Mouse (Mus musculus): ENCODE data around the gene Egln2. TPM values are rescaled to one million over a fixed set of nuclear protein-coding genes. Genes with fewer than 3 reads are reported as not detected.

The Egln2 gene
- polyA plus RNA-seq, 1 experiment = 125 TPM

DNA sequence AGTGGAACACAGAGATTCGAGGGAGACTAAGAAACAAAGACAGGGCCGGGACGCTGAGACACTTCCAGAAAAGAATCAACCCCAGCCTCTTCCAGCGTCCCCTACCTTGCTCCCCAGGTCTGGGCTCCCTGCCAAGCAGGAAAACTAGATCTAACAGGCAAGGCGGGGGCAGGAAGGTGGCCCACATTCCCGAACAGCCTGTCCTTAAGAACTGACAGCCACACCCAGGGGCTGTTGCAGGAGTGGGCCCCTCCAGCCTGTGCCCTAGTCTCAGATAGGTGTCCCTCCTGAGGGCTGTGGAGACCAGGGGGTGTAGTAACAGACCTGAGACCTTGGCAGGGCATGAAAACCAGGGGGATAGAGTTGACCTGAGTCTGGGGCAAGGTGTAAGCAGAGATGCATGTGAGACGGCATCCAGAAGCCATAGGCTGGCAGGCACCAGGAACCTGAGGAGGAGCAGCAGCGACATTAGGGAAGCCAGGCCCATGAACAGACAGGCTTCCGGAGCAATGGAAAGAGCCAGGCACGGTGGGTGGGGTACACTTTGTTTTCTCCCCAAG, 13.3 kb downstream of the Egln2 start, which contains the start of gene Cyp2t4:
TSS of gene Cyp2t4 (plus strand) at position 510 of the 560 bp plus-strand sequence.
- Histone ChIP-seq H3K4me3 (ENCODE audit: control insufficient read depth, insufficient read depth, low read length) (no peak within 1 kb of the TSS), H3K27ac (ENCODE audit: control insufficient read depth, insufficient read depth, low read length) (no peak within 1 kb of the TSS), H3K27me3 (ENCODE audit: control insufficient read depth, insufficient read depth, low read length) (no peaks in the 10 kb centered on the region), H3K36me3 (ENCODE audit: control insufficient read depth, insufficient read depth, low read length) (peaks cover 6% of the 10 kb centered on the region), H3K4me1 (replicated peaks; ENCODE audit: control insufficient read depth, insufficient read depth, low read length) (no peaks in the 10 kb centered on the region)
- no peak for DNase-seq
- WGBS = 73% methylated on average over 10 of the region's 10 CpGs
- TF ChIP-seq POLR2A (IDR thresholded peaks at IDR 0.05; ENCODE audit: control insufficient read depth, extremely low read depth, insufficient read depth, low read length, poor library complexity) (no peak), CTCF (IDR thresholded peaks at IDR 0.05; ENCODE audit: borderline replicate concordance, control insufficient read depth, extremely low read depth, insufficient read depth, low read length, poor library complexity) (no peak)

DNA sequence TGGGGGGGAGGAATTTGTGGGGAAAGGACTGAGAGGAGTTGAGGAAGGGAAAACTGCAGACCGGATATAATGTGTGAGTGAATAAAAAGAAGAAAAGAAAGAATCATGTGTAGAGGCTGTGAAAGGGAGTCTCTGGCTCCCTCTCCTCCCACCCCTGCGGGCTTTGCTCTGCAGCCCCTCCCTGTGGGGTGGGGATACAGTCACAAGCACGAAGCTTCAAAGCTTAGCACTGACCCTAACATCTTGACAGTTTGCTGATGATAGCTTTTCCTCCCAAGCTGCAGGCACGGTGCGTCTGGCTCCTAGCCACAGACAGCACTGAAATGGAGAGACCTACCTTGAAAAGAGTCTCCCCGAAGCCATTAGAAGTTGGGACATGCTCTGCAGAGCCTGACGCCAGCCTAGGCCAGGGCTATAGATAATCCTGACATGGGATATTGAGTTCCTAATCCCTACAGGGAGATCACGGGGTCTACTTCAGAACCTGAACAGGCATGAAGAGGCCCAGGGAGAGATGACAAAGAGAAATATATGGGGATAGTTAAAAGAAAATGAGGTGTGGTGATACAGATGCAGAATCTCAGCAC, 30.1 kb downstream of the Egln2 start:
- no peaks in the 10 kb centered on the region for H3K4me1 ChIP-seq (replicated peaks; ENCODE audit: control insufficient read depth, insufficient read depth, low read length)
- TF ChIP-seq CTCF (IDR thresholded peaks at IDR 0.05; ENCODE audit: borderline replicate concordance, control insufficient read depth, extremely low read depth, insufficient read depth, low read length, poor library complexity) = no peak
- no peak for TF ChIP-seq POLR2A (IDR thresholded peaks at IDR 0.05; ENCODE audit: control insufficient read depth, extremely low read depth, insufficient read depth, low read length, poor library complexity)
- DNase-seq = no peak
- 67% methylated on average over 8 of the region's 8 CpGs for WGBS
- H3K27me3 ChIP-seq (ENCODE audit: control insufficient read depth, insufficient read depth, low read length) = no peaks in the 10 kb centered on the region
- H3K36me3 ChIP-seq (ENCODE audit: control insufficient read depth, insufficient read depth, low read length) = no peaks in the 10 kb centered on the region
- H3K27ac ChIP-seq (ENCODE audit: control insufficient read depth, insufficient read depth, low read length) = no peak overlapping the region
- H3K4me3 ChIP-seq (ENCODE audit: control insufficient read depth, insufficient read depth, low read length) = no peak overlapping the region

DNA sequence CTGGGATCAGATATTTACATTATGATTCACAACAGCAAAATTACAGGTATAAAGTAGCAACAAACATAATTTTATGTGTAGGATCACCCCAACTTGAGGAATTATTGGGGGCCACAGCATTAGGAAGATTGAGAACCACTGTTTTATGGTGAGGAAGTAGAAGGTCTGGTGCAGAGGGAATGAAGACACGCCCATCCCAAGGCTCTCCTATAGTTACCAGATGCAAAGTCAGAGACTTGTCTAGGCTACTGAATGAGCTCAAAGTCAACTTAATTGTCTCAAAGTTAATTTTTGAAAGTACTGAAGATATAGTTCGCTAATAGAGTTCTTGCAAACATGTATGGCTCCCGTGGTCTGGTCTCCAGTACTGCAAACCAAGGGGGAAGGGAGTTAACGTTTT, 32.8 kb downstream of the Egln2 start:
- TF ChIP-seq CTCF (IDR thresholded peaks at IDR 0.05; ENCODE audit: borderline replicate concordance, control insufficient read depth, extremely low read depth, insufficient read depth, low read length, poor library complexity) (no peak), POLR2A (IDR thresholded peaks at IDR 0.05; ENCODE audit: control insufficient read depth, extremely low read depth, insufficient read depth, low read length, poor library complexity) (no peak)
- 87% methylated on average over 4 of the region's 4 CpGs for WGBS

DNA sequence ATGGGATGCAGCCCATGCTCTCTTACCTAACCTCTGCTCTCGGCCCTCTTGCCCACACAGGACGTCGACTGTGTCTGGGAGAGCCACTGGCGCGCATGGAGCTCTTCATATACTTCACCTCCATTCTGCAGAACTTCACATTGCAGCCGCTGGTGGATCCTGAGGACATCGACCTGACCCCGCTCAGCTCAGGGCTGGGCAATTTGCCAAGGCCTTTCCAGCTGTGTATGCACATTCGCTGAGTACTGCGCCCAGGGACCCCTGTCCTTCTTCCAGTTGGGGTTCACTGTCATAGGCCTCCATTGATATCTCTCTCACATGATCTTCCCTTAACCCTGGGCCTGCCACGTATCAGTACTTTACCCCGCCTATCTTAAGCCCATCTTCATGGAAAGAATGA, 33.4 kb downstream of the Egln2 start:
- H3K36me3 ChIP-seq (ENCODE audit: control insufficient read depth, insufficient read depth, low read length) = no peaks in the 10 kb centered on the region
- TF ChIP-seq POLR2A (IDR thresholded peaks at IDR 0.05; ENCODE audit: control insufficient read depth, extremely low read depth, insufficient read depth, low read length, poor library complexity) = no peak
- TF ChIP-seq CTCF (IDR thresholded peaks at IDR 0.05; ENCODE audit: borderline replicate concordance, control insufficient read depth, extremely low read depth, insufficient read depth, low read length, poor library complexity) = no peak
- no peaks in the 10 kb centered on the region for H3K27me3 ChIP-seq (ENCODE audit: control insufficient read depth, insufficient read depth, low read length)
- no peak overlapping the region for H3K27ac ChIP-seq (ENCODE audit: control insufficient read depth, insufficient read depth, low read length)
- no peaks in the 10 kb centered on the region for H3K4me1 ChIP-seq (replicated peaks; ENCODE audit: control insufficient read depth, insufficient read depth, low read length)
- DNase-seq = no peak
- H3K4me3 ChIP-seq (ENCODE audit: control insufficient read depth, insufficient read depth, low read length) = no peak overlapping the region
- WGBS = 74% methylated on average over 12 of the region's 12 CpGs

More for the DNA sequence above, 32.8 kb downstream of the Egln2 start:
- Histone ChIP-seq H3K4me3 (ENCODE audit: control insufficient read depth, insufficient read depth, low read length) (no peak overlapping the region), H3K36me3 (ENCODE audit: control insufficient read depth, insufficient read depth, low read length) (no peaks in the 10 kb centered on the region), H3K27ac (ENCODE audit: control insufficient read depth, insufficient read depth, low read length) (no peak overlapping the region), H3K27me3 (ENCODE audit: control insufficient read depth, insufficient read depth, low read length) (no peaks in the 10 kb centered on the region), H3K4me1 (replicated peaks; ENCODE audit: control insufficient read depth, insufficient read depth, low read length) (no peaks in the 10 kb centered on the region)
- DNase-seq = no peak

DNA sequence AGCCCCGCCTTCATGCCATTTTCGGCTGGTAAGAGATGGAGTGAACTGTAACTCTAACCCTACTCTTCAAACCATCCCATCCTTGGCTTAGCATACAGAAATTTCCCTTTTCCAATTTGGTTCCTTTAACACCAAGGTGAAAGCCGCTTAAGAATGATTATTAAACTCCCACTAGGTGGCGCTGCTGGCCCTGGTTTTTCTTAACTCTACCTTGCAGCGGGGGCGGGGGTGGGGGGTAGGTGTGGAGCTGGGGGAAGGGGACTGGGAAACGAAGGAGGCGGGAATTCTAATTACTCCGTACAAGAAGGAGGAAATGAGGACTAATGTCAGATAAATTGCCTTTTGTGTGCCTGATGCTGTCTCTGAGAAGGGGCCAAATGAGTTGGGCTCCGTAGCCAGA, 34.0 kb downstream of the Egln2 start:
- no peaks in the 10 kb centered on the region for H3K4me1 ChIP-seq (replicated peaks; ENCODE audit: control insufficient read depth, insufficient read depth, low read length)
- 20% methylated on average over 10 of the region's 10 CpGs for WGBS
- TF ChIP-seq POLR2A (IDR thresholded peaks at IDR 0.05; ENCODE audit: control insufficient read depth, extremely low read depth, insufficient read depth, low read length, poor library complexity) (no peak), CTCF (IDR thresholded peaks at IDR 0.05; ENCODE audit: borderline replicate concordance, control insufficient read depth, extremely low read depth, insufficient read depth, low read length, poor library complexity) (no peak)
- peak; percentile 40 for DNase-seq
- no peaks in the 10 kb centered on the region for H3K27me3 ChIP-seq (ENCODE audit: control insufficient read depth, insufficient read depth, low read length)
- no peak overlapping the region for H3K27ac ChIP-seq (ENCODE audit: control insufficient read depth, insufficient read depth, low read length)
- no peaks in the 10 kb centered on the region for H3K36me3 ChIP-seq (ENCODE audit: control insufficient read depth, insufficient read depth, low read length)
- H3K4me3 ChIP-seq (ENCODE audit: control insufficient read depth, insufficient read depth, low read length) = no peak overlapping the region

DNA sequence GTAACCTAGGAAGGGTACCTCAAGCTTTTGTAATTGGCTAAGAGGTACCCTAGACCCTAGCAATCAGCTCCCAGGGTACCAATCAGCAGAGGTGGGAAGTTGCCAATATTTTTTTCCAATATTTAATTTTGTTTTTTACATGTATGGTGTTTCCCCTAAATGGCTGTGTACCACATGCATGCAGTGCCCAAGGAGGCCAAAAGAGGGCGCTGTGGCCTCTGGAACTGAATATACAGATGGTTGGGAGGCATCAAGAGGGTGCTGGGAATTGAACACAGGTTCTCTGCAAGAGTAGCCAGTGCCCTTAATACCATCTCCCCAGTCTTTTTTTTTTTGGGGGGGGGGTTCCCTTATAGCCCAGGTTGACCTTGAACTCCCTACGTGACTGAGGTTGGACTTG, 35.2 kb downstream of the Egln2 start:
- H3K27me3 ChIP-seq (ENCODE audit: control insufficient read depth, insufficient read depth, low read length) = no peaks in the 10 kb centered on the region
- H3K27ac ChIP-seq (ENCODE audit: control insufficient read depth, insufficient read depth, low read length) = no peak overlapping the region
- 58% methylated on average over 2 of the region's 2 CpGs for WGBS
- H3K4me3 ChIP-seq (ENCODE audit: control insufficient read depth, insufficient read depth, low read length) = no peak overlapping the region
- no peaks in the 10 kb centered on the region for H3K36me3 ChIP-seq (ENCODE audit: control insufficient read depth, insufficient read depth, low read length)
- no peak for DNase-seq
- no peaks in the 10 kb centered on the region for H3K4me1 ChIP-seq (replicated peaks; ENCODE audit: control insufficient read depth, insufficient read depth, low read length)
- no peak for TF ChIP-seq POLR2A (IDR thresholded peaks at IDR 0.05; ENCODE audit: control insufficient read depth, extremely low read depth, insufficient read depth, low read length, poor library complexity)
- no peak for TF ChIP-seq CTCF (IDR thresholded peaks at IDR 0.05; ENCODE audit: borderline replicate concordance, control insufficient read depth, extremely low read depth, insufficient read depth, low read length, poor library complexity)
